Mouse (Mus musculus): ENCODE measurements around the gene Dffa.

- no peak for TF ChIP-seq POLR2A (IDR thresholded peaks at IDR 0.05; ENCODE audit: borderline replicate concordance, extremely low read depth, insufficient read depth, insufficient read length, poor library complexity, severe bottlenecking)
- no peak for TF ChIP-seq CTCF (IDR thresholded peaks at IDR 0.05; ENCODE audit: borderline replicate concordance, extremely low read depth, insufficient read depth, insufficient read length)
Measured at GRCm38 (mm10) chr4:149062406-149063318, 41.3 kb upstream of the Dffa start.
